Mouse (Mus musculus) heart, adult 2 months (tissue): Measurements from ENCODE around the gene Mrpl34. TPM values are rescaled to one million over a fixed set of nuclear protein-coding genes. Genes with fewer than 3 reads are reported as not detected.

Experiments used
- DNase-seq, 2 experiments: peaks; one replicate each; pipeline ENCODE4 v3.0.0; 2021
- H3K27ac ChIP-seq: fragments of 200-600 bp; 2 replicates; pipeline ENCODE4 v1.8.1; 2022
- H3K27me3 ChIP-seq: fragments of 200-500 bp; 2 replicates; pipeline ENCODE4 v1.6.1; 2012; ENCODE audit warnings: mild to moderate bottlenecking, low read length, inconsistent platforms, mixed read lengths; ENCODE audit not compliant: control insufficient read depth, insufficient read depth
- H3K36me3 ChIP-seq: fragments of 200-500 bp; 2 replicates; pipeline ENCODE4 v1.6.1; 2012; ENCODE audit warnings: low read length, inconsistent platforms; ENCODE audit not compliant: control insufficient read depth, insufficient read depth
- H3K4me1 ChIP-seq: fragments of 200-500 bp; 2 replicates; pipeline ENCODE4 v1.6.1; 2011; ENCODE audit warnings: low read length; ENCODE audit not compliant: control insufficient read depth, insufficient read depth
- H3K4me3 ChIP-seq: fragments of 200-600 bp; 2 replicates; pipeline ENCODE4 v1.8.1; 2022
- H3K79me2 ChIP-seq: fragments of 200-500 bp; replicated peaks from 2 replicates; pipeline ENCODE4 v1.6.1; 2012; ENCODE audit warnings: mild to moderate bottlenecking, inconsistent platforms, low read length, moderate library complexity, mixed read lengths; ENCODE audit not compliant: control insufficient read depth, insufficient read depth
- H3K9ac ChIP-seq: fragments of 200-500 bp; 2 replicates; pipeline ENCODE4 v1.6.1; 2012; ENCODE audit warnings: low read depth, mild to moderate bottlenecking, control low read depth, inconsistent platforms, low read length, mixed read lengths
- CTCF ChIP-seq: fragments of 200-600 bp; IDR thresholded peaks from 2 replicates; pipeline ENCODE4 v1.8.1; 2022; ENCODE audit warnings: antibody characterized with exemption, mild to moderate bottlenecking, moderate library complexity
- EP300 ChIP-seq: fragments of 200-500 bp; IDR thresholded peaks from 2 replicates; pipeline ENCODE4 v1.6.1; 2011; ENCODE audit warnings: low read depth, low read length, control low read depth; ENCODE audit not compliant: insufficient read depth
- POLR2A ChIP-seq: fragments of 200-500 bp; IDR thresholded peaks from 2 replicates; pipeline ENCODE4 v1.6.1; 2011; ENCODE audit warnings: mild to moderate bottlenecking, low read depth, low read length, control low read depth; ENCODE audit not compliant: insufficient read depth
- WGBS: fragments of 180-500 bp; shearing (Covaris S2); methylation state at CpG from one replicate; pipeline ENCODE4 v1.1.7; 2018; 5-methylcytosine and 5-hydroxymethylcytosine counted together
- intact Hi-C: fragments of 180-260 bp; cut with DNase I; formaldehyde crosslinking; loops from one replicate; pipeline ENCODE4 v1.15.1; 2025
- polyA plus RNA-seq: library from polyadenylated mRNA; depleted of rRNA; stranded (reverse); fragments of >200 nt; gene quantifications from 2 replicates; pipeline ENCODE4 v1.2.3, GENCODE M21; 2012
- total RNA-seq, 2 experiments: library from RNA; stranded (reverse); gene quantifications; 2 replicates each; pipeline ENCODE4 v1.2.3; 2021

Mrpl34 gene
- total and polyA plus RNA-seq, 3 experiments: 120 to 153 (median 128) TPM

DNA sequence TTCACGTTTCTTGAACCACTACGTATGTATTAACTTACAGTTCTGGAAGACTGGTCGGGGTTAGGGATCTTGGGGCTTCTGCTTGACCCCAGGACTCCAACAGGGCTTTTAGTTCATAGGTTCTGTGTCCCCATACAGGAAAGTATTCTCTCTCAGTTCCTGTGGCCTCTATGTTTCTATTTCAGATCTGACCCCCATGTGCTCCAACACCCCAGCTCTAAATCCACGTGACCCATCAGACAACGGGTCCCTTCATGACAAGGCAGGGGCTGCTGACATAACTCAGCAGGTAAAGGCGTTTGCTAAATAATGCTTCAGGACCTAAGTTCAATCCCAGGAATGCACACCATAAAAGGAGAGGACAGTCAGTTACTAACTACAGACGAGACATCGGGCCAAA, 974 bp downstream of the Mrpl34 start:
- Histone ChIP-seq H3K27ac (peak overlapping the region; percentile 72), H3K27me3 (no peaks in the 10 kb centered on the region), H3K4me3 (peak overlapping the region; percentile 71), H3K79me2 (peaks cover 3% of the 10 kb centered on the region; the same call in 1 of the 2 replicates), H3K9ac (no peak overlapping the region), H3K36me3 (no peaks in the 10 kb centered on the region), H3K4me1 (peaks cover 15% of the 10 kb centered on the region)
- no peak for DNase-seq
- intact Hi-C loops: no loop called here
- WGBS: 61% methylated on average over 8 of the region's 8 CpGs
- TF ChIP-seq CTCF (no peak), POLR2A (no peak), EP300 (no peak)

DNA sequence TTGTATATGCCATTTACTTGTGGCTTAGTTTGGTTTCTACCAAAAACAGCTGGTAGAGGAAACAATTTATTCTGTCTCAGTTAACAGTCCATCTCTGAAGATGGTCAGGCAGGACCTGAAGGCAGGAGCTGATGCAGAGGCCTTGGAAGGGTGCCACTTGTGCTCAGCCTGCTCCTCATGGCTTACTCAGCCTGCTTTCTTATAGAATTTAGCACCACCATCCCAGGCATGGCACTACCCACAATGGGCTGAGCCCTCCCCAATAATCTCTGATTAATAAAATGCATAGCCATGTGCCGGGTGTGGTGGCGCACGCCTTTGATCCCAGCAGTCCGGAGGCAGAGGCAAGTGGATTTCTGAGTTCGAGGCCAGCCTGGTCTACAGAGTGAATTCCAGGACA, 1.4 kb downstream of the Mrpl34 start:
- intact Hi-C loops: no loop called here
- WGBS: over 99% methylated on average over 5 of the region's 5 CpGs
- H3K4me3 ChIP-seq: no peak overlapping the region
- TF ChIP-seq POLR2A (no peak), EP300 (no peak), CTCF (no peak)
- peaks cover 3% of the 10 kb centered on the region; the same call in 1 of the 2 replicates for H3K79me2 ChIP-seq
- H3K36me3 ChIP-seq: no peaks in the 10 kb centered on the region
- no peak overlapping the region for H3K9ac ChIP-seq
- no peak overlapping the region for H3K27ac ChIP-seq
- H3K27me3 ChIP-seq: no peaks in the 10 kb centered on the region
- no peak for DNase-seq
- H3K4me1 ChIP-seq: peaks cover 15% of the 10 kb centered on the region

DNA sequence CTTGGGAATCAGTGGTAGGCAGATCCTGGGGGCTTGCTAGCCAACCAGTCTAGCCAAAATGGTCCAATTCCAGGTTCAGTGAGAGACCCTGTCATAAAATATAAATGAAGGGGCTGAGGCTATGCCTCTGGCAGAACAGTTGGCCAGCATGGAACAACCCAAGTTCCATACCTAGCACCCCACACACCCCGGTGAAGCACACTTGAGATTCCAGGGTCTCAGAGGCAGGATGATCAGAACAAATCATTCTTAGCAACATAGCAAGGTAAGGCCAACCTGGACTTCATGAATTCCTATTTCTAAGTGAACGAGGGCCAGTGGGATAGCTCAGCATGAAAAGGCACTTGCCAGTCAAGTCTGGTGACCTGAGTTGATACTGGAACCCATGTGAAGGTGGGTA, 2.4 kb downstream of the Mrpl34 start:
- intact Hi-C loops: no loop called here
- Histone ChIP-seq H3K36me3 (no peaks in the 10 kb centered on the region), H3K79me2 (peaks cover 3% of the 10 kb centered on the region; the same call in 1 of the 2 replicates), H3K4me3 (no peak overlapping the region), H3K27me3 (no peaks in the 10 kb centered on the region), H3K4me1 (peaks cover 15% of the 10 kb centered on the region), H3K27ac (no peak overlapping the region), H3K9ac (no peak overlapping the region)
- no peak for DNase-seq
- TF ChIP-seq POLR2A (no peak), EP300 (no peak), CTCF (no peak)
- 86% methylated on average over 2 of the region's 2 CpGs for WGBS

DNA sequence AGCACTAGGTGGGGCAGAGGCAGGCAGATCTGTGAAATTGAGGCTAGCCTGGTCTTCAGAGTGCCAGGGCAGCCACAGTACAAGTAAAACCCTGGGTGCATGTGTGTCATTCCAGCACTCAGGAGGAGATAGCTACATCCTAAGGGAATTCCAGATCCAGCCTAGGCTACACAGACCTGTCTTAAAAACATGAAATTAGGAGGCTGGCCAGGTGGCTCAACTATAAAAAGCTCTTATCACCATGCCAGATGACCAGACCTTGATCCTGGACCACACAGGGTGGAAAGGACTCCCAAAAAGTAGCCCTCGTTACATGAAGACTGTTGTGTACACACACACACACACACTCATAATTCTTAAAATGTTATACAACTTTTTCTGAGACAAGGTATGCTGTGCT, 3.2 kb downstream of the Mrpl34 start:
- Histone ChIP-seq H3K4me3 (no peak overlapping the region), H3K27ac (no peak overlapping the region), H3K4me1 (peaks cover 11% of the 10 kb centered on the region), H3K9ac (no peak overlapping the region), H3K36me3 (no peaks in the 10 kb centered on the region), H3K27me3 (no peaks in the 10 kb centered on the region), H3K79me2 (peaks cover 3% of the 10 kb centered on the region; the same call in 1 of the 2 replicates)
- intact Hi-C loops: no loop called here
- WGBS: 86% methylated on average over 1 of the region's 1 CpGs
- no peak for TF ChIP-seq POLR2A
- TF ChIP-seq CTCF: no peak
- no peak for TF ChIP-seq EP300
- DNase-seq: no peak

DNA sequence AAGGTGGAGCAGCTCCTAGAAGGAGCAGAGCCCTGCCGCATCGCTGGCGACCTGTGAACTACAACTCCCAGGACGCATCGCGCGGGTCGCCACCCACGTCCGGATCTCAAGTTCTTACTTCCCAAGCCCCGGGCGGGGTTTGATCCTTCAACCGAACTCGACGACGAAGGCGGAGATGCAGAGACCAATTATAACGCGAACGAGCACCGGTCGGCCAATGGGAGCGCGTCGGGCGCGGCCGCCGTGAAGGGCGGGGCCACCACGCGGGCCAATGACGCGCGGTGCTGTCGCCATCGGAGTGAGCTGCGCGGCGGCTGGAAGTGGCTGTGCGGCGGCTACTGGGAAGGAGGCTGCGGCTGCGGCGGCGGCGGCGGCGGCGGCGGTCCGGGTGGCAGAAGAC, 4.2 kb downstream of the Mrpl34 start, which contains the start of gene Dda1:
Dda1 (plus strand) TSS at position 284 of the 400 bp plus-strand sequence.
- Histone ChIP-seq H3K27me3 (no peaks in the 10 kb centered on the region), H3K27ac (peak within 1 kb of the TSS; percentile 87), H3K4me3 (peak within 1 kb of the TSS; percentile 79), H3K4me1 (peaks cover 8% of the 10 kb centered on the region), H3K9ac (peak within 1 kb of the TSS; percentile 89), H3K79me2 (peaks cover 3% of the 10 kb centered on the region; the same call in 1 of the 2 replicates), H3K36me3 (no peaks in the 10 kb centered on the region)
- peak; percentile 94 to 99 for DNase-seq
- TF ChIP-seq POLR2A (peak; percentile 54; the same call in 1 of the 2 replicates), EP300 (no peak), CTCF (no peak)
- intact Hi-C loops: no loop called here
- WGBS: under 1% methylated on average over 43 of the region's 52 CpGs

DNA sequence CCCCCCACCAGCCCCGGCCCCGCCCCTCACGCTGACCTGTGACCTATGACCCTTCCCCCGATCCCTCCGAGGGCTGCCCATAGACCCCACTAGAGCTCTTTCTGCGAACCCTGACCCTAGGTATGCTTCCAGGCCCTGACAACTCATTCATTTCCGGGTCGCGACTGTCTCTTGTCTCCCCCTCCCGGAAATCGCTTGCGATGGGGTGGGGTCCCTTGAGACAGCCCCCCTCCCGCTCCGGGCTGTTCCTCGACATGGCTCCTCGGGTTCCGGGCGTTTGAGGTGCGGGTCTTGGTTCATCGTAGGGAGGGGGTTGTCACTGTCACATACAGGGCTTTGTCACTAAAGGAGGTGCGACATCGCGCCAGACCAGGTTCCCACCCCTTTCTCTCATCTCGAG, 4.7 kb downstream of the Mrpl34 start:
- Histone ChIP-seq H3K36me3 (no peaks in the 10 kb centered on the region), H3K27ac (peak overlapping the region; percentile 87), H3K4me3 (peak overlapping the region; percentile 79), H3K79me2 (peaks cover 3% of the 10 kb centered on the region; the same call in 1 of the 2 replicates), H3K4me1 (peaks cover 7% of the 10 kb centered on the region), H3K9ac (peak overlapping the region; percentile 89), H3K27me3 (no peaks in the 10 kb centered on the region)
- WGBS: under 1% methylated on average over 24 of the region's 24 CpGs
- DNase-seq: peak in 1 of 2 experiments; percentile 61
- no peak for TF ChIP-seq CTCF
- TF ChIP-seq EP300: no peak
- TF ChIP-seq POLR2A: no peak
- intact Hi-C loops: no loop called here
